Mouse (Mus musculus) forebrain, postnatal 0 days (tissue): ENCODE data around the gene Stt3b. TPM values are rescaled to one million over a fixed set of nuclear protein-coding genes. Genes with fewer than 3 reads are reported as not detected.
A peak's percentile ranks its signal among the peaks of the same experiment; 100 is the strongest.

Experiments used
- ATAC-seq: fragments of 200-750 bp; cut with Nextera tagmentation; 2 replicates; pipeline ENCODE4 v1.8.0; 2017; ENCODE audit warnings: mild to moderate bottlenecking, moderate library complexity
- DNase-seq: peaks from one replicate; pipeline ENCODE4 v3.0.0-alpha.2; 2015
- H3K27ac ChIP-seq: fragments of 300-500 bp; sonication (generic); 2 replicates; pipeline ENCODE4 v1.5.1; 2014; ENCODE audit warnings: low read depth, mild to moderate bottlenecking, antibody characterized with exemption, low read length, moderate library complexity, mixed read lengths
- H3K27me3 ChIP-seq: fragments of 300-500 bp; sonication (generic); 2 replicates; pipeline ENCODE4 v1.6.1; 2014; ENCODE audit warnings: mild to moderate bottlenecking, low read length, mixed read lengths; ENCODE audit not compliant: insufficient read depth
- H3K36me3 ChIP-seq: fragments of 300-500 bp; sonication (generic); 2 replicates; pipeline ENCODE4 v1.6.1; 2014; ENCODE audit warnings: mild to moderate bottlenecking, moderate library complexity; ENCODE audit not compliant: insufficient read depth
- H3K4me1 ChIP-seq: fragments of 300-500 bp; sonication (generic); 2 replicates; pipeline ENCODE4 v1.6.1; 2014; ENCODE audit warnings: antibody characterized with exemption; ENCODE audit not compliant: insufficient read depth
- H3K4me2 ChIP-seq: fragments of 300-500 bp; sonication (generic); 2 replicates; pipeline ENCODE4 v1.6.1; 2014; ENCODE audit warnings: low read depth, mild to moderate bottlenecking, moderate library complexity
- H3K4me3 ChIP-seq: fragments of 300-500 bp; sonication (generic); 2 replicates; pipeline ENCODE4 v1.5.1; 2014; ENCODE audit warnings: low read depth, low read length, mixed read lengths
- H3K9ac ChIP-seq: fragments of 300-500 bp; sonication (generic); 2 replicates; pipeline ENCODE4 v1.6.1; 2014; ENCODE audit warnings: mild to moderate bottlenecking
- H3K9me3 ChIP-seq: fragments of 300-500 bp; sonication (generic); 2 replicates; pipeline ENCODE4 v1.6.1; 2016; ENCODE audit warnings: low read length
- CTCF ChIP-seq: sonication (generic); IDR thresholded peaks from 2 replicates; pipeline ENCODE4 v1.5.1; 2016; ENCODE audit warnings: antibody characterized with exemption, control low read depth, low read depth
- WGBS: fragments of 180-500 bp; shearing (Covaris S2); extraction: QIAGEN DNeasy Blood & Tissue Kit; methylation state at CpG from one replicate; pipeline ENCODE4 v1.1.7; 2014; 5-methylcytosine and 5-hydroxymethylcytosine counted together
- polyA plus RNA-seq: library from polyadenylated mRNA; unstranded; fragments of >200 nt; fragmentation: Nextera tagmentation; extraction: Ambion mirVana; gene quantifications from 2 replicates; pipeline ENCODE4 v1.2.1, GENCODE M21; 2015
- total RNA-seq: library from RNA; depleted of rRNA; stranded (reverse); fragments of >200 nt; gene quantifications from 2 replicates; pipeline ENCODE4 v1.2.3, GENCODE M21; 2014

The Stt3b gene
- total and polyA plus RNA-seq, 2 experiments from 2014 or later = 53.5 to 73.3 TPM

DNA sequence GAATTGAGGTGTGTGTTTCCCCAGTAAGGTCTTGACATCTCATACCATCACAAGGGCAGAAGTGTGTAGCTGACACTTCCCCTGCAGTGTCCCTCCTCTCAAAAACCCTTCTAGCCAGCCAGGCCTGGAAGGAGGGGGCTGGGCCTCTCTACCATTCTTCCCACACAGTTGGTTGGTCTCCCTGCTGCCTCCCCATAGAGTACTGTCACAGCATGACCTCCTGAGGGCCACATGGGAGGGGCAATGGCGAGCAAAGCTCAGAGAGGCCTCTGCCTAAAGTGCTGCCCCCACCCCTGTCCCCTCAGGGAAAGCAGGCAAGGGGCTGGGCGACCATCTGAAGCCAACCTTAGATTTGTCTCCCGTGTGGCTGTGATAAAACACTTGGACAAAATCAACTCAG is 80.1 kb downstream of the Stt3b start:
- H3K27ac ChIP-seq = no peak overlapping the region
- H3K4me1 ChIP-seq = no peaks in the 10 kb centered on the region
- peaks cover 3% of the 10 kb centered on the region; the same call in 1 of the 2 replicates for H3K36me3 ChIP-seq
- WGBS = 24% methylated on average over 3 of the region's 3 CpGs
- no peak overlapping the region for H3K4me3 ChIP-seq
- H3K27me3 ChIP-seq = no peaks in the 10 kb centered on the region
- ATAC-seq = no peak
- H3K4me2 ChIP-seq = no peak overlapping the region
- no peak overlapping the region for H3K9ac ChIP-seq
- TF ChIP-seq CTCF = no peak
- DNase-seq = no peak
- H3K9me3 ChIP-seq = no peaks in the 10 kb centered on the region

DNA sequence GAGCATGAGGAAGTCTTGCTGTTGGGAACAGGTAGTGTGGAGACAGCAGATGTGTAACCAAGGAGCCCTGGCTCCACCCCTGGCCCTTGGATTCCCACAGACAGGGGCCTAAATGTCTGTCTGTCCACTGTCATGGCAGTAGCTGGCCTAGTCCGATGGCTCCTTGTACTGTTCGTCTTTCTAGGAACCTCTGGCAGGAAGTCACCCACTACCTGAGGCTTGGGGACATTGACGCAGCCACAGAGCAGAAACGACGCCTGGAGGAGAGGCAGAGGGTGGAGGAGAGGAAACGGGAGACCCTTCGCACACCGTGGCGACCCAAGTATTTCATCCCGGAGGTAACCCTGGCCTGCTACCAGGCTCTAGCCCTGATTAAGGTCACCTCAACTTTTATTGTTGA is 80.5 kb downstream of the Stt3b start:
- DNase-seq = no peak
- WGBS = 76% methylated on average over 10 of the region's 10 CpGs

DNA sequence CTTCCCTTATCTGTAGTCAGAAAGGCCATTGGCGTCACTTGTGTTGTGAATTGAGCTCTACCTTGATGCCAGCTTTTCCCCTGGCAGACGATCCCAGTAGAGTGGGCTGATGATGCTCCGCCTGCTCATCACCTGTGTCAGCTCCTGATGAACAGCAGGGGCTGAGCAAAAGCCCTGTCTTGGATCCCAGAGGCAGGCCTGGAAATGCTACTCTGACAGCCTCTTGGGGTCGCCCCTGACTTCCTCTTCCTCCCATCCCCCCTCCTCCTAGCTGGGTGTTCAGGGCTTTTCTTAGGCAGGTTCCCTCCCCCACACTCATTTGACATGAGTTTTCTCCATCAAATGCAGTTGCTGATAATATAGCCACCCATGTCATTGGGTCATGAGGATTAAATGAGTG is 81.1 kb downstream of the Stt3b start:
- no peak overlapping the region for H3K9ac ChIP-seq
- WGBS = 73% methylated on average over 4 of the region's 4 CpGs

More for the DNA sequence above, 80.5 kb downstream of the Stt3b start:
- TF ChIP-seq CTCF = no peak
- no peaks in the 10 kb centered on the region for H3K27me3 ChIP-seq
- no peak overlapping the region for H3K9ac ChIP-seq
- H3K36me3 ChIP-seq = peaks cover 3% of the 10 kb centered on the region; the same call in 1 of the 2 replicates
- H3K4me2 ChIP-seq = no peak overlapping the region
- H3K4me1 ChIP-seq = no peaks in the 10 kb centered on the region
- no peak overlapping the region for H3K27ac ChIP-seq
- no peaks in the 10 kb centered on the region for H3K9me3 ChIP-seq
- ATAC-seq = no peak
- H3K4me3 ChIP-seq = no peak overlapping the region

DNA sequence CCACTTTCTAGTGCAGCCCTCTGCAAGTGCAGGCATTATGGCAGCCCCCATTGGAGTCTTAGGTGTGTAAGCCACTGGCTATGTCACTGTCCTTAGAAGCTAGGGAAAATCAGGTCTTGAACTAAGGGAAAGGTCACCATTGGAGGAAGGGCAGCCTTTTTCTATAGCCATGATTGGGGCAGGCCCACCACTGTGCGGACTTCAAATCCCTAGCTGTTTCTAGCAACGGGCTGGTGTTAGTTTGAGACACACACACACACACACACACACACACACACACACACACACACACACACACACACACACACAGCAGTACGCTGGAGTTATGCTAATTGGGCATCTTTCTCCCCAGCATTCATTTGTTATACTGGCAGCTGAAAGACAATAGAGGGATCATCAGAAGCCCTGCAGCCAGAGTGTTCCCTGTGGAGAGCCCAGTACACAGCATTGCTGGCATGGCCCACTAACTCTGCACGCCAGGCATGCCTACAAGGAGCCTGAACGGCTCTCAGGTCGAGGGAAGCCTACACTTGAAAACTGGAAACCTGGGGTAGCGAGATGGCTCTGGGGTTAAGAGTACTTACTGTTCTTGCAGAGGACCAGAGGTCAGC is 85.4 kb downstream of the Stt3b start:
- 19% methylated on average over 7 of the region's 7 CpGs for WGBS
- H3K27me3 ChIP-seq = no peaks in the 10 kb centered on the region
- no peaks in the 10 kb centered on the region; the same call in 1 of the 2 replicates for H3K36me3 ChIP-seq
- no peaks in the 10 kb centered on the region for H3K9me3 ChIP-seq
- H3K4me3 ChIP-seq = no peak overlapping the region
- no peak for TF ChIP-seq CTCF
- ATAC-seq = peak; percentile 51; the same call in 1 of the 2 replicates
- no peak for DNase-seq
- no peaks in the 10 kb centered on the region for H3K4me1 ChIP-seq
- no peak overlapping the region for H3K9ac ChIP-seq
- no peak overlapping the region for H3K4me2 ChIP-seq
- H3K27ac ChIP-seq = no peak overlapping the region

More for the DNA sequence above, 81.1 kb downstream of the Stt3b start:
- ATAC-seq (no peak), DNase-seq (no peak)
- TF ChIP-seq CTCF = no peak
- H3K4me2 ChIP-seq = no peak overlapping the region
- no peak overlapping the region for H3K27ac ChIP-seq
- no peak overlapping the region for H3K4me3 ChIP-seq
- H3K36me3 ChIP-seq = peaks cover 3% of the 10 kb centered on the region; the same call in 1 of the 2 replicates
- H3K27me3 ChIP-seq = no peaks in the 10 kb centered on the region
- no peaks in the 10 kb centered on the region for H3K9me3 ChIP-seq
- H3K4me1 ChIP-seq = no peaks in the 10 kb centered on the region

DNA sequence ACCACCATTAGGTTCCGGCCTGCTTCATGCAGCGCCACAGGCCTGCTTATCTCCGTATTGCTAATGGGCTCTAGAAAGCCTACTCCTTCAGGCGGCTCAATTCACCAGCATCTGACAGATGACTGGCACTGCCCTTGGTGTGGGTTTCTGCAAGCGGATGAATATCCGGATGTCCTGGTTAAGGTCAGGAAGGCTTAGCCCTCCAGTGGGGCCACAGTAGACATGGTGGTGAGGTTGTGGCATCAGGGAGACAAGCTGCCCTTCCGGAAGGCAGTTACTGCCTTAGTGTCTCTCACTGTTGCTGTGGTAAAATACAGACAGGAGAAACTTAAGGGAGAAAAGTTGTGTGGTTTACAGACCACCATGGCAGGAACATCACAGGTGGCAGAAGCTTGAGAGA is 89.0 kb downstream of the Stt3b start:
- ATAC-seq (no peak), DNase-seq (no peak)
- H3K27ac ChIP-seq = no peak overlapping the region
- 91% methylated on average over 7 of the region's 7 CpGs for WGBS
- H3K4me1 ChIP-seq = no peaks in the 10 kb centered on the region
- no peaks in the 10 kb centered on the region; the same call in 1 of the 2 replicates for H3K36me3 ChIP-seq
- H3K4me2 ChIP-seq = no peak overlapping the region
- no peaks in the 10 kb centered on the region for H3K27me3 ChIP-seq
- no peak overlapping the region for H3K4me3 ChIP-seq
- no peaks in the 10 kb centered on the region for H3K9me3 ChIP-seq
- no peak for TF ChIP-seq CTCF
- H3K9ac ChIP-seq = no peak overlapping the region

DNA sequence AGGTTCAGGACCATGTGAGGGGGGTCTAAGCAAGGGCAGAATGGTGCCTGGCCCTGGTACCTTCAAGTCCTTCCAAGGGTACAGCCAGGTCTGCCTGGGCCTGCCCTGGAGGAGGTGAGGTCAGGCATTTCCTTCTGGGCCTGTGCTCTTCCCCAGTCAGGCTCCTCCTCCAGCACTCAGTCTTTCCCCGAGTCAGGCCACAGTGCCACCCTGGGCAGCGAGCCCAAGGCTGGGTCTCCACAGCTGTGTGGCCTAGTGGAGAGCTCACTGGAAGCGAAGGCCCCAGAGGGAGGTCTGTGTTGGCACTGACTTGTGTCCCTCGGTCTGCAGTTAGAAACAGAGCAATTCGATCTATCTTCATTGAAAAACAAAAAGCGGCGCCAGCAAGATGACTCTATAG is 89.8 kb downstream of the Stt3b start:
- no peak for ATAC-seq

DNA sequence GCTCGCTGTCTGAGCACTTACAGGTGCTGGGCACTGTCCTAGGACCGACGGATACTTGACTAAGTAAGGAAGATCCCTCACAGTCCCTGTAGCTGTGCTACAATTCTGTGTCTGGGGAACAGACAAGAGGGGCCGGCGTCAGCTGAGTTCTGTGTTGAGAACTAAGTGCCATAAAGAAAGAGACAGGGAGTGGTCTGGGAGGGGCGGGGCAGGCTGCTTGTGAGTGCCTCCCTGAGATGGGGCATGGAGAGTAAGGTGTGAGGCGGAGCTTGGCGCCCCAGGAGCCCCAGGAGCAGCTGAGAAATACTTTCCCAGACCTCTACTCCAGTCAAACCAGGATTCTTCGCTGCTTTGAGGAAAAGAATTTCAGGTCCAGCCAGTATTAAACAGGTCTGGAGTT is 92.2 kb downstream of the Stt3b start:
- Histone ChIP-seq H3K36me3 (no peaks in the 10 kb centered on the region), H3K9me3 (no peaks in the 10 kb centered on the region), H3K4me1 (no peaks in the 10 kb centered on the region), H3K4me2 (no peak overlapping the region), H3K27me3 (no peaks in the 10 kb centered on the region), H3K27ac (no peak overlapping the region), H3K9ac (no peak overlapping the region), H3K4me3 (no peak overlapping the region)
- TF ChIP-seq CTCF = no peak
- ATAC-seq (no peak), DNase-seq (no peak)
- 30% methylated on average over 9 of the region's 9 CpGs for WGBS

More for the DNA sequence above, 89.8 kb downstream of the Stt3b start:
- Histone ChIP-seq H3K4me1 (no peaks in the 10 kb centered on the region), H3K27me3 (no peaks in the 10 kb centered on the region), H3K9ac (no peak overlapping the region), H3K36me3 (no peaks in the 10 kb centered on the region), H3K9me3 (no peaks in the 10 kb centered on the region), H3K27ac (no peak overlapping the region), H3K4me2 (no peak overlapping the region), H3K4me3 (no peak overlapping the region)
- TF ChIP-seq CTCF = no peak
- no peak for DNase-seq
- WGBS = 76% methylated on average over 7 of the region's 7 CpGs
